Mouse (Mus musculus): ENCODE measurements at regions not wholly inside any gene's neighbourhood (a gene's known extent, or its start where the extent isn't known, plus 50 kb on each side); places are given as distances from the start of the nearest gene placed in this dataset.
A peak's percentile ranks its signal among the peaks of the same experiment; 100 is the strongest.

DNA sequence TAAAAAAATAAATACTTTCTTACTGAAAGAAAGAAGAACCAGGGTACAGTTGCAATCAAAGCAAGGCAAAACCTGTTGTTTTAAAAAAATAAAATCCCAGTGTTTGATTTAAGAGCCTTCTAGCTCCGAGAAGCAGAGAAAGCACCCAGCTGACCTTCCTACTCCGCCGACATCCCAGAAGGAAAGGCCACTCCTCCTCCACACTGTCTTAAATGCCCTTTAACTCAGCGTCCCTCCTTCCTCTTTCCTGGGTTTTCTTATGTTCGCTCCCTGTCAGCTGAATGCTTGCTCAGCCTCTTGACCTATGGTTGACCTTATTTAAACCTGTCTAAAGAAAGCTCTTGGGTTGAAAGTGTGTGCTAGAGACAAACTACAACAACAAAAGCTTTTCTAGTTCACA, 79.1 kb downstream of the Sptssa start:
- Histone ChIP-seq H3K27me3 (no peaks in the 10 kb centered on the region), H3K9me3 (peaks cover 1% of the 10 kb centered on the region; the same call in 1 of the 2 replicates), H3K36me3 (no peaks in the 10 kb centered on the region), H3K4me3 (no peak overlapping the region), H3K4me2 (no peak overlapping the region), H3K27ac (no peak overlapping the region), H3K4me1 (no peaks in the 10 kb centered on the region), H3K9ac (no peak overlapping the region)
- WGBS, result 34% methylated on average over 5 of the region's 5 CpGs
- ATAC-seq (ENCODE audit: insufficient number of reproducible peaks, insufficient read depth, low FRiP score, low TSS enrichment, low read depth), result no peak

DNA sequence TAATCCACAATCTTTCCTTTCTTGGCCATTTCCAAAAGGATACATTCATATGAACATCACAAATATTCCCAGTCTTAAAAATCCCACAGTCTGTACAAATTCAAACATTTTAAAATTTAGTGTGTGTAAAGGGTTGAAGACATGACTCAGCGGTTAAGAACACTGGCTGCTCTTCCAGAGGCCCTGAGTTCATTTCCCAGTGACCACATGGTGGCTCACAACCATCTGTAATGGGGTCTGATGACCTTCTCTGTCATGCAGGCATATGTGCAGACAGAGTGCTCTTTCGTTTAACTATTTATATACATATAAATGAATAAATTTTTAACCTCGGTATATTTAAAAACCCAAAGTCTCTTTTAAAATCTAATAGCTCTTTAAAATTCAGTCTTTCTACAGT, 79.6 kb downstream of the Sptssa start:
- 78% methylated on average over 3 of the region's 3 CpGs for WGBS
- Histone ChIP-seq H3K4me2 (no peak overlapping the region), H3K4me3 (no peak overlapping the region), H3K9me3 (peaks cover 5% of the 10 kb centered on the region; the same call in 1 of the 2 replicates), H3K4me1 (no peaks in the 10 kb centered on the region), H3K27me3 (no peaks in the 10 kb centered on the region), H3K9ac (no peak overlapping the region), H3K27ac (no peak overlapping the region), H3K36me3 (no peaks in the 10 kb centered on the region)
- ATAC-seq (ENCODE audit: insufficient number of reproducible peaks, insufficient read depth, low FRiP score, low TSS enrichment, low read depth), result no peak

DNA sequence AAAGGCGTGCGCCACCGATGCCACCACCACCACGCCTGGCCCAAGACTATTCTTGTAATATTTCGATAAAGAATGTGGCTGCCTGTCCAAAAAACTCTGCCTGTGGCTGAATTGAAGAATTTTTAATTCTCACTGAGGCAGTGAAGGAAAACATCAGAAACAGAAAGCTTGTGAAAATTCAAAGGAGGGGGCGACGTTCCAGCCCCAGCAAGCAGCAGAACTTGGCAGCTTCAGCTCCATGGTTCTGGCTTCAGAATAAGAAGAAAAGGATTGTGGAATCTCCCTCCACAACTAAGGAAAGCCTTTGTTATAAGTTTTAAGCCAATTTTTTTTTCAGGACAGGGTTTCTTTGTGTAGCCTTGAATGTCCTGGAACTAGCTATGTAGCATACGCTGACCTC, 83.5 kb downstream of the Sptssa start:
- Histone ChIP-seq H3K4me3 (no peak overlapping the region), H3K9me3 (peaks cover 8% of the 10 kb centered on the region; the same call in 1 of the 2 replicates), H3K27ac (no peak overlapping the region), H3K4me1 (no peaks in the 10 kb centered on the region), H3K36me3 (no peaks in the 10 kb centered on the region), H3K9ac (no peak overlapping the region), H3K27me3 (no peaks in the 10 kb centered on the region), H3K4me2 (no peak overlapping the region)
- no peak for ATAC-seq (ENCODE audit: insufficient number of reproducible peaks, insufficient read depth, low FRiP score, low TSS enrichment, low read depth)
- 91% methylated on average over 8 of the region's 8 CpGs for WGBS

- Histone ChIP-seq H3K9ac (no peak overlapping the region), H3K4me3 (no peak overlapping the region), H3K4me1 (0 out of 2 replicates have a peak, but pooled peaks cover 4% of the 10 kb centered on the region), H3K27ac (no peak overlapping the region), H3K27me3 (no peaks in the 10 kb centered on the region), H3K9me3 (peaks cover 8% of the 10 kb centered on the region; the same call in 1 of the 2 replicates), H3K4me2 (no peak overlapping the region), H3K36me3 (no peaks in the 10 kb centered on the region)
- ATAC-seq (ENCODE audit: insufficient number of reproducible peaks, insufficient read depth, low FRiP score, low TSS enrichment, low read depth), result no peak
- WGBS, result 77% methylated on average over 6 of the region's 6 CpGs
Observed at GRCm38 (mm10) chr12:54568078-54568931, 88.1 kb downstream of the Sptssa start.

DNA sequence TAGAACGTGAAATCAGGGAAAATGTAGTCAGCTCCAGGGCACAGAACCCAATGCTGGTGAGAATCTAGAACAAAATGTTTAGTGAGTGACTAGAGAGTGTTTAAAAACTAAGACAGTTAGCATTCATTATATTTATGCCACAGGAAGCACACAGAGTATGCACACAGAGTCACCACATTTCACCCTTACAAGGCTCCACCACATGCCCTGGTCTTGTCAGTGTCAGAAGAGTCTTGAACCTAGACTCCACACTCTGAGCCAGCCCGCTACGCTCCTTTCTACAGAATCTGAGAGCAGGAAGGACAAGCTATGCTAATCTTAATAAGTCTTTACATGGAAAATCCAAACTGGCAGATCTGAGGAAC, 89.0 kb downstream of the Sptssa start:
- no peaks in the 10 kb centered on the region for H3K27me3 ChIP-seq
- WGBS, result 77% methylated on average over 3 of the region's 3 CpGs
- H3K4me3 ChIP-seq, result no peak overlapping the region
- no peak overlapping the region for H3K4me2 ChIP-seq
- H3K27ac ChIP-seq, result no peak overlapping the region
- peaks cover 8% of the 10 kb centered on the region; the same call in 1 of the 2 replicates for H3K9me3 ChIP-seq
- ATAC-seq (ENCODE audit: insufficient number of reproducible peaks, insufficient read depth, low FRiP score, low TSS enrichment, low read depth), result no peak
- H3K4me1 ChIP-seq, result 0 out of 2 replicates have a peak, but pooled peaks cover 4% of the 10 kb centered on the region
- H3K36me3 ChIP-seq, result no peaks in the 10 kb centered on the region
- H3K9ac ChIP-seq, result no peak overlapping the region

GRCm38 (mm10) chr12:54566532-54567425, 89.6 kb downstream of the Sptssa start:
- WGBS, result 83% methylated on average over 23 of the region's 23 CpGs
- ATAC-seq (ENCODE audit: insufficient number of reproducible peaks, insufficient read depth, low FRiP score, low TSS enrichment, low read depth), result no peak

GRCm38 (mm10) chr12:54561981-54562380, 94.4 kb downstream of the Sptssa start:
- 82% methylated on average over 4 of the region's 4 CpGs for WGBS

More at GRCm38 (mm10) chr12:54566532-54567425, 89.6 kb downstream of the Sptssa start:
- Histone ChIP-seq H3K27me3 (no peaks in the 10 kb centered on the region), H3K27ac (no peak overlapping the region), H3K9me3 (peaks cover 2% of the 10 kb centered on the region; the same call in 1 of the 2 replicates), H3K4me1 (0 out of 2 replicates have a peak, but pooled peaks cover 4% of the 10 kb centered on the region), H3K9ac (no peak overlapping the region), H3K4me3 (no peak overlapping the region), H3K4me2 (no peak overlapping the region), H3K36me3 (no peaks in the 10 kb centered on the region)

GRCm38 (mm10) chr12:54558106-54558505, 98.3 kb downstream of the Sptssa start:
- 45% methylated on average over 2 of the region's 2 CpGs for WGBS
- H3K27ac ChIP-seq, result no peak overlapping the region
- H3K4me3 ChIP-seq, result no peak overlapping the region
- 0 out of 2 replicates have a peak, but pooled peaks cover 4% of the 10 kb centered on the region for H3K27me3 ChIP-seq
- H3K36me3 ChIP-seq, result no peaks in the 10 kb centered on the region
- H3K9me3 ChIP-seq, result no peaks in the 10 kb centered on the region
- ATAC-seq (ENCODE audit: insufficient number of reproducible peaks, insufficient read depth, low FRiP score, low TSS enrichment, low read depth), result no peak
- H3K4me1 ChIP-seq, result no peaks in the 10 kb centered on the region
- no peak overlapping the region for H3K9ac ChIP-seq
- no peak overlapping the region for H3K4me2 ChIP-seq

More at GRCm38 (mm10) chr12:54561981-54562380, 94.4 kb downstream of the Sptssa start:
- ATAC-seq (ENCODE audit: insufficient number of reproducible peaks, insufficient read depth, low FRiP score, low TSS enrichment, low read depth), result no peak
- Histone ChIP-seq H3K27ac (no peak overlapping the region), H3K4me2 (no peak overlapping the region), H3K4me1 (0 out of 2 replicates have a peak, but pooled peaks cover 4% of the 10 kb centered on the region), H3K36me3 (no peaks in the 10 kb centered on the region), H3K4me3 (no peak overlapping the region), H3K9ac (no peak overlapping the region), H3K9me3 (no peaks in the 10 kb centered on the region), H3K27me3 (no peaks in the 10 kb centered on the region)

DNA sequence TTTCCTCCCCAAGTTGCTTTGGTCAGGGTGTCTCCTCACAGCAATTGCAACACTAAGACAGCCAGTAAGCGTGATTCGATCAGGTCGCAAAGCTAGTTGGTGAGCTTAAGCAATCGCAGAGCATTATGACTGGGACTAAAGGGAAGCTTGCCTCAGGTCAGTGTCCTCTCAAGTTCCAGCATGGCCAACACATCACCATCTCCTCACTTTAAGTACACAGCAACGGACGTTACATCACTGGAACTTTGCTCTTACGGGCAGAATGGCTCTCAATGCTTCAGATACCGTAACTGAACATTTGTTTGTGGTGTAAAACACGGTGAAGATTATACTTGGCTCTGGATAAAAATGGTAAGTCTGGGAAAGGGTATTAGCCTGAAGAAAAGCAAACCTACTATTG, 106.7 kb downstream of the Sptssa start:
- no peak for ATAC-seq (ENCODE audit: insufficient number of reproducible peaks, insufficient read depth, low FRiP score, low TSS enrichment, low read depth)
- H3K9ac ChIP-seq, result no peak overlapping the region
- WGBS, result 88% methylated on average over 9 of the region's 9 CpGs

GRCm38 (mm10) chr12:54545821-54546608, 110.4 kb downstream of the Sptssa start:
- Histone ChIP-seq H3K27me3 (no peaks in the 10 kb centered on the region), H3K4me2 (peak overlapping the region; percentile 34), H3K36me3 (no peaks in the 10 kb centered on the region), H3K9me3 (0 out of 2 replicates have a peak, but pooled peaks cover 2% of the 10 kb centered on the region), H3K9ac (no peak overlapping the region), H3K4me3 (no peak overlapping the region), H3K4me1 (0 out of 2 replicates have a peak, but pooled peaks cover 2% of the 10 kb centered on the region), H3K27ac (no peak overlapping the region)
- 33% methylated on average over 16 of the region's 16 CpGs for WGBS
- ATAC-seq (ENCODE audit: insufficient number of reproducible peaks, insufficient read depth, low FRiP score, low TSS enrichment, low read depth), result no peak

More for the DNA sequence above, 106.7 kb downstream of the Sptssa start:
- Histone ChIP-seq H3K36me3 (no peaks in the 10 kb centered on the region), H3K4me3 (no peak overlapping the region), H3K27ac (no peak overlapping the region), H3K27me3 (no peaks in the 10 kb centered on the region), H3K9me3 (no peaks in the 10 kb centered on the region), H3K4me2 (no peak overlapping the region), H3K4me1 (0 out of 2 replicates have a peak, but pooled peaks cover 2% of the 10 kb centered on the region)

- Histone ChIP-seq H3K4me3 (no peak overlapping the region), H3K9me3 (0 out of 2 replicates have a peak, but pooled peaks cover 2% of the 10 kb centered on the region), H3K4me1 (peaks cover 5% of the 10 kb centered on the region), H3K27ac (no peak overlapping the region), H3K36me3 (no peaks in the 10 kb centered on the region), H3K9ac (no peak overlapping the region), H3K27me3 (no peaks in the 10 kb centered on the region), H3K4me2 (no peak overlapping the region)
- 87% methylated on average over 4 of the region's 4 CpGs for WGBS
- no peak for ATAC-seq (ENCODE audit: insufficient number of reproducible peaks, insufficient read depth, low FRiP score, low TSS enrichment, low read depth)
Observed at GRCm38 (mm10) chr12:54538320-54538705, 118.1 kb downstream of the Sptssa start.
